Mouse (Mus musculus) gastrocnemius, adult 2 months (tissue): Measurements from ENCODE around the gene Ckap4. TPM values are rescaled to one million over a fixed set of nuclear protein-coding genes. Genes with fewer than 3 reads are reported as not detected.
A peak's percentile ranks its signal among the peaks of the same experiment; 100 is the strongest.

Experiments used
- DNase-seq: peaks from one replicate; pipeline ENCODE4 v3.0.0; 2022
- H3K27ac ChIP-seq: fragments of 200-600 bp; 2 replicates; pipeline ENCODE4 v1.8.1; 2022; ENCODE audit warnings: mild to moderate bottlenecking
- H3K4me3 ChIP-seq: fragments of 200-600 bp; 2 replicates; pipeline ENCODE4 v1.8.1; 2022; ENCODE audit warnings: mild to moderate bottlenecking, moderate library complexity
- CTCF ChIP-seq: fragments of 200-600 bp; IDR thresholded peaks from 2 replicates; pipeline ENCODE4 v1.8.1; 2022; ENCODE audit warnings: antibody characterized with exemption, mild to moderate bottlenecking, moderate library complexity
- intact Hi-C: fragments of 180-260 bp; cut with DNase I; formaldehyde crosslinking; loops from one replicate; pipeline ENCODE4 v1.15.1; 2025
- long read RNA-seq, 2 experiments: library from polyadenylated mRNA; stranded (forward); transcript quantifications; one replicate each; pipeline ENCODE4 v2.0.0; 2021
- total RNA-seq, 2 experiments: library from RNA; stranded (reverse); gene quantifications; 2 replicates each; pipeline ENCODE4 v1.2.3; 2021

Ckap4 gene
- 10 to 100 TPM in 1 of 2 experiments, 1 to 10 TPM in 1; 7.5 to 10.6 TPM for total RNA-seq
- long read RNA-seq, experiment 1, transcript Ckap4-201 (2 exons, 3,089 nt), result major isoform, 21 of 23 reads
- long read RNA-seq, experiment 1, partial matches to known transcripts, result 0 of 23 reads
- long read RNA-seq, experiment 1, other reads (novel, unspliced or antisense), result 2 of 23 reads
- long read RNA-seq, experiment 2, transcript Ckap4-201 (2 exons, 3,089 nt), result major isoform, 15 of 16 reads
- long read RNA-seq, experiment 2, partial matches to known transcripts, result 0 of 16 reads
- long read RNA-seq, experiment 2, other reads (novel, unspliced or antisense), result 1 of 16 reads

- TF ChIP-seq CTCF, result no peak
- DNase-seq, result peak; percentile 86
- intact Hi-C loops, result loop anchor here (5.0 kb wide), 1 partner anchor 88 kb away; the partner anchor contains the start of gene Polr3b
- peak within 1 kb of the TSS; percentile 90 for H3K4me3 ChIP-seq
- peak within 1 kb of the TSS; percentile 89 for H3K27ac ChIP-seq
Observed at GRCm38 (mm10) chr10:84533912-84534671, at the start of gene Ckap4. Gene Ckap4 (minus strand): TSS chr10:84534062.

GRCm38 (mm10) chr10:84582236-84582635 lies 48.4 kb upstream of the Ckap4 start:
- no peak for TF ChIP-seq CTCF
- intact Hi-C loops, result no loop called here
- H3K27ac ChIP-seq, result peak overlapping the region; percentile 78
- peak; percentile 56 for DNase-seq
- H3K4me3 ChIP-seq, result no peak overlapping the region

- intact Hi-C loops, result no loop called here
- no peak for DNase-seq
- Histone ChIP-seq H3K27ac (peak overlapping the region; percentile 78), H3K4me3 (0 out of 2 replicates have a peak overlapping the region, but pooled peaks have one; percentile 11)
- TF ChIP-seq CTCF, result no peak
Observed at GRCm38 (mm10) chr10:84581191-84581590, 47.3 kb upstream of the Ckap4 start.

GRCm38 (mm10) chr10:84579527-84579926 lies 45.7 kb upstream of the Ckap4 start:
- no peak for DNase-seq
- TF ChIP-seq CTCF, result no peak
- intact Hi-C loops, result loop anchor here (5.0 kb wide), 1 partner anchor 52 kb away; no protein-coding TSS in a partner anchor
- Histone ChIP-seq H3K27ac (no peak overlapping the region), H3K4me3 (no peak overlapping the region; the same call in 1 of the 2 replicates)

GRCm38 (mm10) chr10:84578738-84579137 lies 44.9 kb upstream of the Ckap4 start:
- Histone ChIP-seq H3K27ac (peak overlapping the region; percentile 100), H3K4me3 (peak overlapping the region; percentile 83)
- intact Hi-C loops, result loop anchor here (5.0 kb wide), 1 partner anchor 51 kb away; no protein-coding TSS in a partner anchor
- TF ChIP-seq CTCF, result no peak
- DNase-seq, result no peak

- peak overlapping the region; percentile 83 for H3K4me3 ChIP-seq
- intact Hi-C loops, result loop anchor here (5.0 kb wide), 1 partner anchor 50 kb away; no protein-coding TSS in a partner anchor
- no peak for TF ChIP-seq CTCF
- DNase-seq, result peak; percentile 90
- H3K27ac ChIP-seq, result peak overlapping the region; percentile 100
Observed at GRCm38 (mm10) chr10:84577071-84577727, 43.3 kb upstream of the Ckap4 start.

GRCm38 (mm10) chr10:84576395-84577070 lies 42.7 kb upstream of the Ckap4 start, which contains the start of gene Tcp11l2:
Gene Tcp11l2 (plus strand): TSS chr10:84576626.
- DNase-seq, result peak; percentile 96
- intact Hi-C loops, result loop anchor here (1.0 to 5.0 kb wide), 2 partner anchors 46 to 49 kb away; partner anchors contain the start of gene Polr3b
- no peak for TF ChIP-seq CTCF
- Histone ChIP-seq H3K4me3 (peak within 1 kb of the TSS; percentile 83), H3K27ac (peak within 1 kb of the TSS; percentile 100)

- peak overlapping the region; percentile 83 for H3K4me3 ChIP-seq
- no peak for TF ChIP-seq CTCF
- peak overlapping the region; percentile 100 for H3K27ac ChIP-seq
- DNase-seq, result no peak
- intact Hi-C loops, result loop anchor here (1.0 to 5.0 kb wide), 2 partner anchors 46 to 49 kb away; partner anchors contain the start of gene Polr3b
Observed at GRCm38 (mm10) chr10:84576029-84576394, 42.1 kb upstream of the Ckap4 start.

- no peak for TF ChIP-seq CTCF
- intact Hi-C loops, result no loop called here
- no peak overlapping the region for H3K27ac ChIP-seq
- no peak for DNase-seq
- H3K4me3 ChIP-seq, result no peak overlapping the region
Observed at GRCm38 (mm10) chr10:84573671-84574420, 40.0 kb upstream of the Ckap4 start.

GRCm38 (mm10) chr10:84571052-84571639 lies 37.3 kb upstream of the Ckap4 start:
- no peak for DNase-seq
- Histone ChIP-seq H3K27ac (no peak overlapping the region), H3K4me3 (no peak overlapping the region)
- intact Hi-C loops, result no loop called here
- no peak for TF ChIP-seq CTCF

- DNase-seq, result no peak
- intact Hi-C loops, result loop anchor here (5.0 kb wide), 1 partner anchor 47 kb away; no protein-coding TSS in a partner anchor
- Histone ChIP-seq H3K27ac (no peak overlapping the region; the same call in 1 of the 2 replicates), H3K4me3 (no peak overlapping the region)
- TF ChIP-seq CTCF, result no peak
Observed at GRCm38 (mm10) chr10:84564427-84564826, 30.6 kb upstream of the Ckap4 start.
